Mouse (Mus musculus) midbrain, embryonic 15.5 days (tissue): ENCODE measurements around the gene Rock2. TPM values are rescaled to one million over a fixed set of nuclear protein-coding genes. Genes with fewer than 3 reads are reported as not detected.

Experiments
- ATAC-seq: fragments of 200-750 bp; cut with Nextera tagmentation; replicated peaks from 2 replicates; pipeline ENCODE4 v1.8.0; 2017; ENCODE audit warnings: moderate TSS enrichment
- H3K27ac ChIP-seq: fragments of 300-500 bp; sonication (generic); 2 replicates; pipeline ENCODE4 v1.5.1; 2015; ENCODE audit warnings: mild to moderate bottlenecking, inconsistent platforms
- H3K27me3 ChIP-seq: fragments of 300-500 bp; sonication (generic); replicated peaks from 2 replicates; pipeline ENCODE4 v1.6.1; 2015; ENCODE audit warnings: inconsistent platforms
- H3K36me3 ChIP-seq: fragments of 300-500 bp; sonication (generic); replicated peaks from 2 replicates; pipeline ENCODE4 v1.6.1; 2015; ENCODE audit warnings: inconsistent platforms
- H3K4me1 ChIP-seq: fragments of 300-500 bp; sonication (generic); 2 replicates; pipeline ENCODE4 v1.6.1; 2015; ENCODE audit warnings: inconsistent platforms
- H3K4me2 ChIP-seq: fragments of 300-500 bp; sonication (generic); 2 replicates; pipeline ENCODE4 v1.6.1; 2015; ENCODE audit warnings: inconsistent platforms, mild to moderate bottlenecking, moderate library complexity
- H3K4me3 ChIP-seq: fragments of 300-500 bp; sonication (generic); 2 replicates; pipeline ENCODE4 v1.5.1; 2015; ENCODE audit warnings: mild to moderate bottlenecking, inconsistent platforms
- H3K9ac ChIP-seq: fragments of 300-500 bp; sonication (generic); 2 replicates; pipeline ENCODE4 v1.6.1; 2015; ENCODE audit warnings: mild to moderate bottlenecking, inconsistent platforms
- H3K9me3 ChIP-seq: fragments of 300-500 bp; sonication (generic); 2 replicates; pipeline ENCODE4 v1.6.1; 2016; ENCODE audit warnings: inconsistent platforms
- WGBS: fragments of 180-500 bp; shearing (Covaris S2); methylation state at CpG from one replicate; pipeline ENCODE4 v1.1.7; 2015; ENCODE audit warnings: mixed read lengths; 5-methylcytosine and 5-hydroxymethylcytosine counted together
- polyA plus RNA-seq: library from polyadenylated mRNA; unstranded; fragments of >200 nt; fragmentation: Nextera tagmentation; extraction: Ambion mirVana; gene quantifications from 2 replicates; pipeline ENCODE4 v1.2.1, GENCODE M21; 2015

Gene Rock2
- polyA plus RNA-seq, 1 experiment from 2014 or later = 15.6 TPM

GRCm38 (mm10) chr12:16860961-16861360, 33.7 kb upstream of the Rock2 start:
- no peak overlapping the region for H3K4me3 ChIP-seq
- H3K36me3 ChIP-seq = no peaks in the 10 kb centered on the region
- 68% methylated on average over 3 of the region's 3 CpGs for whole genome bisulfite sequencing
- no peak overlapping the region for H3K27ac ChIP-seq
- H3K4me2 ChIP-seq = no peak overlapping the region
- H3K4me1 ChIP-seq = peaks cover 11% of the 10 kb centered on the region; the same call in 1 of the 2 replicates
- H3K9ac ChIP-seq = no peak overlapping the region
- 0 out of 2 replicates have a peak, but pooled peaks cover 2% of the 10 kb centered on the region for H3K9me3 ChIP-seq
- no peaks in the 10 kb centered on the region for H3K27me3 ChIP-seq
- ATAC-seq = no peak

- ATAC-seq = no peak
- no peaks in the 10 kb centered on the region for H3K9me3 ChIP-seq
- 88% methylated on average over 4 of the region's 4 CpGs for WGBS
Measured at GRCm38 (mm10) chr12:16864477-16864876, 30.2 kb upstream of the Rock2 start.

GRCm38 (mm10) chr12:16865871-16866270, 28.8 kb upstream of the Rock2 start:
- H3K4me1 ChIP-seq = no peaks in the 10 kb centered on the region
- no peak overlapping the region for H3K4me2 ChIP-seq
- H3K36me3 ChIP-seq = no peaks in the 10 kb centered on the region
- ATAC-seq = no peak
- H3K9me3 ChIP-seq = no peaks in the 10 kb centered on the region
- no peak overlapping the region for H3K9ac ChIP-seq
- H3K27me3 ChIP-seq = no peaks in the 10 kb centered on the region
- H3K4me3 ChIP-seq = no peak overlapping the region
- 80% methylated on average over 3 of the region's 3 CpGs for WGBS
- H3K27ac ChIP-seq = no peak overlapping the region

More at GRCm38 (mm10) chr12:16864477-16864876, 30.2 kb upstream of the Rock2 start:
- H3K9ac ChIP-seq = no peak overlapping the region
- H3K36me3 ChIP-seq = no peaks in the 10 kb centered on the region
- no peak overlapping the region for H3K4me3 ChIP-seq
- H3K4me1 ChIP-seq = no peaks in the 10 kb centered on the region
- H3K27me3 ChIP-seq = no peaks in the 10 kb centered on the region
- no peak overlapping the region for H3K4me2 ChIP-seq
- no peak overlapping the region for H3K27ac ChIP-seq

GRCm38 (mm10) chr12:16866460-16866859, 28.2 kb upstream of the Rock2 start:
- Histone ChIP-seq H3K9ac (no peak overlapping the region), H3K4me3 (no peak overlapping the region), H3K27ac (no peak overlapping the region), H3K36me3 (no peaks in the 10 kb centered on the region), H3K4me2 (no peak overlapping the region), H3K27me3 (no peaks in the 10 kb centered on the region), H3K4me1 (no peaks in the 10 kb centered on the region), H3K9me3 (no peaks in the 10 kb centered on the region)
- ATAC-seq = no peak
- WGBS = 79% methylated on average over 3 of the region's 3 CpGs

GRCm38 (mm10) chr12:16867306-16867705, 27.4 kb upstream of the Rock2 start:
- H3K4me2 ChIP-seq = no peak overlapping the region
- no peaks in the 10 kb centered on the region for H3K27me3 ChIP-seq
- H3K9me3 ChIP-seq = no peaks in the 10 kb centered on the region
- ATAC-seq = no peak
- H3K27ac ChIP-seq = no peak overlapping the region
- no peaks in the 10 kb centered on the region for H3K4me1 ChIP-seq
- H3K36me3 ChIP-seq = no peaks in the 10 kb centered on the region
- H3K4me3 ChIP-seq = no peak overlapping the region
- H3K9ac ChIP-seq = no peak overlapping the region
- WGBS = 69% methylated on average over 7 of the region's 7 CpGs

- H3K4me1 ChIP-seq = no peaks in the 10 kb centered on the region
- H3K27ac ChIP-seq = no peak overlapping the region
- no peak overlapping the region for H3K9ac ChIP-seq
- H3K27me3 ChIP-seq = no peaks in the 10 kb centered on the region
- no peak overlapping the region for H3K4me3 ChIP-seq
- 75% methylated on average over 6 of the region's 6 CpGs for WGBS
- H3K9me3 ChIP-seq = no peaks in the 10 kb centered on the region
- H3K36me3 ChIP-seq = no peaks in the 10 kb centered on the region
- ATAC-seq = no peak
- no peak overlapping the region for H3K4me2 ChIP-seq
Measured at GRCm38 (mm10) chr12:16868618-16869017, 26.1 kb upstream of the Rock2 start.

- no peak overlapping the region for H3K9ac ChIP-seq
- no peaks in the 10 kb centered on the region for H3K27me3 ChIP-seq
- H3K27ac ChIP-seq = no peak overlapping the region
- H3K4me3 ChIP-seq = no peak overlapping the region
- no peaks in the 10 kb centered on the region for H3K9me3 ChIP-seq
- H3K36me3 ChIP-seq = no peaks in the 10 kb centered on the region
- no peak overlapping the region for H3K4me2 ChIP-seq
- H3K4me1 ChIP-seq = no peaks in the 10 kb centered on the region
- no peak for ATAC-seq
- WGBS = 72% methylated on average over 8 of the region's 8 CpGs
Measured at GRCm38 (mm10) chr12:16869091-16869778, 25.5 kb upstream of the Rock2 start.

- Histone ChIP-seq H3K4me1 (no peaks in the 10 kb centered on the region), H3K4me2 (no peak overlapping the region), H3K27ac (no peak overlapping the region), H3K9ac (no peak overlapping the region), H3K9me3 (no peaks in the 10 kb centered on the region), H3K27me3 (no peaks in the 10 kb centered on the region), H3K4me3 (no peak overlapping the region), H3K36me3 (no peaks in the 10 kb centered on the region)
- ATAC-seq = no peak
- WGBS = 57% methylated on average over 9 of the region's 9 CpGs
Measured at GRCm38 (mm10) chr12:16869870-16870404, 24.8 kb upstream of the Rock2 start.

GRCm38 (mm10) chr12:16870405-16871068, 24.2 kb upstream of the Rock2 start:
- no peak for ATAC-seq
- Histone ChIP-seq H3K4me1 (no peaks in the 10 kb centered on the region), H3K4me3 (no peak overlapping the region), H3K4me2 (no peak overlapping the region), H3K9ac (no peak overlapping the region), H3K27ac (no peak overlapping the region), H3K27me3 (no peaks in the 10 kb centered on the region), H3K9me3 (no peaks in the 10 kb centered on the region), H3K36me3 (no peaks in the 10 kb centered on the region)
- WGBS = 57% methylated on average over 8 of the region's 8 CpGs

GRCm38 (mm10) chr12:16872006-16872405, 22.7 kb upstream of the Rock2 start:
- no peak overlapping the region for H3K9ac ChIP-seq
- ATAC-seq = no peak
- no peak overlapping the region for H3K4me2 ChIP-seq
- no peak overlapping the region for H3K27ac ChIP-seq
- no peaks in the 10 kb centered on the region for H3K27me3 ChIP-seq
- WGBS = 100% methylated on average over 1 of the region's 1 CpGs
- no peaks in the 10 kb centered on the region for H3K36me3 ChIP-seq
- no peaks in the 10 kb centered on the region for H3K4me1 ChIP-seq
- no peaks in the 10 kb centered on the region for H3K9me3 ChIP-seq
- no peak overlapping the region for H3K4me3 ChIP-seq

- no peaks in the 10 kb centered on the region for H3K9me3 ChIP-seq
- H3K4me3 ChIP-seq = no peak overlapping the region
- H3K4me1 ChIP-seq = no peaks in the 10 kb centered on the region
- H3K9ac ChIP-seq = no peak overlapping the region
- ATAC-seq = no peak
- H3K27ac ChIP-seq = no peak overlapping the region
- H3K36me3 ChIP-seq = no peaks in the 10 kb centered on the region
- WGBS = 89% methylated on average over 7 of the region's 7 CpGs
- no peaks in the 10 kb centered on the region for H3K27me3 ChIP-seq
- no peak overlapping the region for H3K4me2 ChIP-seq
Measured at GRCm38 (mm10) chr12:16872926-16873464, 21.7 kb upstream of the Rock2 start.

- Histone ChIP-seq H3K4me3 (no peak overlapping the region), H3K27ac (no peak overlapping the region), H3K27me3 (no peaks in the 10 kb centered on the region), H3K4me2 (no peak overlapping the region), H3K9ac (no peak overlapping the region), H3K4me1 (no peaks in the 10 kb centered on the region), H3K9me3 (no peaks in the 10 kb centered on the region), H3K36me3 (no peaks in the 10 kb centered on the region)
- ATAC-seq = no peak
- WGBS = 90% methylated on average over 7 of the region's 7 CpGs
Measured at GRCm38 (mm10) chr12:16873549-16873948, 21.1 kb upstream of the Rock2 start.
